Mouse (Mus musculus): ENCODE measurements around the gene Olig1. TPM values are rescaled to one million over a fixed set of nuclear protein-coding genes. Genes with fewer than 3 reads are reported as not detected.

Gene Olig1
- polyA plus RNA-seq, 1 experiment from 2014 or later: 79.2 TPM

- 0 out of 2 replicates have a peak overlapping the region, but pooled peaks have one; percentile 38 for H3K27ac ChIP-seq
- H3K9ac ChIP-seq: no peak overlapping the region
- H3K27me3 ChIP-seq (replicated peaks): peaks cover 75% of the 10 kb centered on the region
- WGBS: 9% methylated on average over 16 of the region's 16 CpGs
- no peaks in the 10 kb centered on the region for H3K36me3 ChIP-seq (replicated peaks)
- no peaks in the 10 kb centered on the region for H3K9me3 ChIP-seq
- peaks cover 24% of the 10 kb centered on the region for H3K4me1 ChIP-seq
- no peak for ATAC-seq (replicated peaks)
- H3K4me2 ChIP-seq: peak overlapping the region; percentile 38
- H3K4me3 ChIP-seq: peak overlapping the region; percentile 20
These were observed 31.3 kb downstream of the Olig1 start for GRCm38 (mm10) chr16:91300641-91301441.

- ATAC-seq (replicated peaks): no peak
- H3K4me3 ChIP-seq: peak overlapping the region; percentile 20
- 7% methylated on average over 18 of the region's 18 CpGs for WGBS
- no peaks in the 10 kb centered on the region for H3K36me3 ChIP-seq (replicated peaks)
- H3K9me3 ChIP-seq: no peaks in the 10 kb centered on the region
- peak overlapping the region; percentile 38 for H3K4me2 ChIP-seq
- peaks cover 25% of the 10 kb centered on the region for H3K4me1 ChIP-seq
- peaks cover 73% of the 10 kb centered on the region for H3K27me3 ChIP-seq (replicated peaks)
- peak overlapping the region; percentile 38; the same call in 1 of the 2 replicates for H3K27ac ChIP-seq
- H3K9ac ChIP-seq: no peak overlapping the region
These were observed 31.9 kb downstream of the Olig1 start for GRCm38 (mm10) chr16:91301454-91301853.

GRCm38 (mm10) chr16:91303776-91304709, 34.5 kb downstream of the Olig1 start:
- peaks cover 25% of the 10 kb centered on the region for H3K4me1 ChIP-seq
- peaks cover 67% of the 10 kb centered on the region for H3K27me3 ChIP-seq (replicated peaks)
- no peak overlapping the region for H3K9ac ChIP-seq
- ATAC-seq (replicated peaks): peak; percentile 84
- 25% methylated on average over 26 of the region's 26 CpGs for WGBS
- H3K4me2 ChIP-seq: no peak overlapping the region
- H3K27ac ChIP-seq: peak overlapping the region; percentile 22
- H3K9me3 ChIP-seq: no peaks in the 10 kb centered on the region
- H3K4me3 ChIP-seq: no peak overlapping the region
- H3K36me3 ChIP-seq (replicated peaks): no peaks in the 10 kb centered on the region

GRCm38 (mm10) chr16:91305512-91306111, 36.0 kb downstream of the Olig1 start:
- ATAC-seq (replicated peaks): 0 out of 2 replicates have a peak, but pooled peaks have one; percentile 11
- peaks cover 54% of the 10 kb centered on the region for H3K27me3 ChIP-seq (replicated peaks)
- peak overlapping the region; percentile 51; the same call in 1 of the 2 replicates for H3K27ac ChIP-seq
- peaks cover 29% of the 10 kb centered on the region for H3K4me1 ChIP-seq
- no peak overlapping the region for H3K9ac ChIP-seq
- no peak overlapping the region for H3K4me3 ChIP-seq
- H3K36me3 ChIP-seq (replicated peaks): no peaks in the 10 kb centered on the region
- WGBS: 40% methylated on average over 16 of the region's 16 CpGs
- H3K9me3 ChIP-seq: no peaks in the 10 kb centered on the region
- no peak overlapping the region for H3K4me2 ChIP-seq

GRCm38 (mm10) chr16:91309872-91310271, 40.3 kb downstream of the Olig1 start:
- H3K4me3 ChIP-seq: no peak overlapping the region
- no peak overlapping the region for H3K9ac ChIP-seq
- WGBS: 11% methylated on average over 3 of the region's 3 CpGs
- H3K4me2 ChIP-seq: no peak overlapping the region
- ATAC-seq (replicated peaks): no peak
- H3K9me3 ChIP-seq: no peaks in the 10 kb centered on the region
- H3K27me3 ChIP-seq (replicated peaks): peaks cover 16% of the 10 kb centered on the region
- no peak overlapping the region for H3K27ac ChIP-seq
- H3K36me3 ChIP-seq (replicated peaks): no peaks in the 10 kb centered on the region
- peaks cover 16% of the 10 kb centered on the region for H3K4me1 ChIP-seq

GRCm38 (mm10) chr16:91312921-91313320, 43.3 kb downstream of the Olig1 start:
- H3K27me3 ChIP-seq (replicated peaks): peaks cover 16% of the 10 kb centered on the region
- peaks cover 9% of the 10 kb centered on the region for H3K4me1 ChIP-seq
- H3K27ac ChIP-seq: no peak overlapping the region
- no peaks in the 10 kb centered on the region for H3K36me3 ChIP-seq (replicated peaks)
- no peak overlapping the region for H3K9ac ChIP-seq
- H3K4me2 ChIP-seq: no peak overlapping the region
- no peaks in the 10 kb centered on the region for H3K9me3 ChIP-seq
- ATAC-seq (replicated peaks): no peak
- 37% methylated on average over 6 of the region's 7 CpGs for WGBS
- H3K4me3 ChIP-seq: no peak overlapping the region

- Histone ChIP-seq H3K27ac (no peak overlapping the region), H3K27me3 (replicated peaks) (peaks cover 14% of the 10 kb centered on the region), H3K9me3 (no peaks in the 10 kb centered on the region), H3K4me1 (peaks cover 9% of the 10 kb centered on the region), H3K4me2 (0 out of 2 replicates have a peak overlapping the region, but pooled peaks have one; percentile 8), H3K9ac (no peak overlapping the region), H3K36me3 (replicated peaks) (no peaks in the 10 kb centered on the region), H3K4me3 (no peak overlapping the region)
- 0 out of 2 replicates have a peak, but pooled peaks have one; percentile 20 for ATAC-seq (replicated peaks)
- WGBS: 5% methylated on average over 19 of the region's 19 CpGs
These were observed 44.7 kb downstream of the Olig1 start for GRCm38 (mm10) chr16:91314114-91314775.

- Histone ChIP-seq H3K4me3 (no peak overlapping the region), H3K27me3 (replicated peaks) (peaks cover 14% of the 10 kb centered on the region), H3K4me2 (peak overlapping the region; percentile 8), H3K9ac (no peak overlapping the region), H3K27ac (no peak overlapping the region), H3K9me3 (no peaks in the 10 kb centered on the region), H3K4me1 (peaks cover 9% of the 10 kb centered on the region), H3K36me3 (replicated peaks) (no peaks in the 10 kb centered on the region)
- 69% methylated on average over 10 of the region's 10 CpGs for WGBS
- no peak for ATAC-seq (replicated peaks)
These were observed 50.6 kb downstream of the Olig1 start for GRCm38 (mm10) chr16:91320191-91320590.

GRCm38 (mm10) chr16:91320608-91321007, 51.0 kb downstream of the Olig1 start:
- no peaks in the 10 kb centered on the region for H3K36me3 ChIP-seq (replicated peaks)
- H3K4me1 ChIP-seq: peaks cover 9% of the 10 kb centered on the region
- no peak overlapping the region for H3K9ac ChIP-seq
- H3K4me2 ChIP-seq: peak overlapping the region; percentile 8
- ATAC-seq (replicated peaks): no peak
- 37% methylated on average over 15 of the region's 15 CpGs for WGBS
- no peak overlapping the region for H3K27ac ChIP-seq
- H3K4me3 ChIP-seq: no peak overlapping the region
- H3K9me3 ChIP-seq: no peaks in the 10 kb centered on the region
- peaks cover 9% of the 10 kb centered on the region for H3K27me3 ChIP-seq (replicated peaks)

All from midbrain, embryonic 15.5 days (tissue).